In genomic region chr11:79590664-79591590, GRCm38 (mm10) we compare ENCODE assay signal across 8 mouse cellular contexts. TPM values are rescaled to one million over a fixed set of nuclear protein-coding genes. Genes with fewer than 3 reads are reported as not detected.
DNase-seq lines count a peak whose midpoint lies in the region; ATAC-seq and TF ChIP-seq lines count a peak whose summit lies in the region.

Rab11fip4 (plus strand) TSS chr11:79591212.

- no peak for TF ChIP-seq EP300 in stomach, postnatal 0 days (optimal IDR thresholded peaks at IDR 0.05)

- peaks cover 40% of the 10 kb centered on the region for H3K4me1 ChIP-seq in forebrain, embryonic 12.5 days
- H3K4me1 ChIP-seq in midbrain, embryonic 11.5 days (ENCODE audit: control insufficient read depth, insufficient read depth, low read length), result peaks cover 23% of the 10 kb centered on the region
- no peaks in the 10 kb centered on the region for H3K4me1 ChIP-seq in stomach, postnatal 0 days (replicated peaks; ENCODE audit: control insufficient read depth, insufficient read depth)

- peak; percentile 83 for ATAC-seq in forebrain, embryonic 12.5 days (ENCODE audit: low FRiP score)
- peak; percentile 73 for ATAC-seq in midbrain, embryonic 11.5 days (ENCODE audit: low FRiP score)
- ATAC-seq in stomach, postnatal 0 days (ENCODE audit: low FRiP score, low TSS enrichment), result peak; percentile 36; the same call in 1 of the 2 replicates

- no peak for TF ChIP-seq CTCF in brain, embryonic 14.5 days (IDR thresholded peaks at IDR 0.05; ENCODE audit: borderline replicate concordance, extremely low read depth, insufficient read depth, insufficient read length)
- TF ChIP-seq CTCF in stomach, postnatal 0 days (IDR thresholded peaks at IDR 0.05; ENCODE audit: low read depth), result no peak

- no peaks in the 10 kb centered on the region for H3K36me3 ChIP-seq in forebrain, embryonic 12.5 days (replicated peaks)
- H3K36me3 ChIP-seq in midbrain, embryonic 11.5 days (ENCODE audit: control insufficient read depth, insufficient read depth, low read length), result no peaks in the 10 kb centered on the region
- H3K36me3 ChIP-seq in stomach, postnatal 0 days (ENCODE audit: control insufficient read depth, insufficient read depth, low read length), result no peaks in the 10 kb centered on the region

- TF ChIP-seq POLR2A in brain, embryonic 14.5 days (IDR thresholded peaks at IDR 0.05; ENCODE audit: borderline replicate concordance, extremely low read depth, insufficient read depth, insufficient read length, poor library complexity, severe bottlenecking), result peak; percentile 77

- no peaks in the 10 kb centered on the region for H3K9me3 ChIP-seq in forebrain, embryonic 12.5 days
- H3K9me3 ChIP-seq in midbrain, embryonic 11.5 days (ENCODE audit: control insufficient read depth, low read length), result no peaks in the 10 kb centered on the region
- no peaks in the 10 kb centered on the region for H3K9me3 ChIP-seq in stomach, postnatal 0 days (ENCODE audit: control insufficient read depth, low read length)

- H3K4me2 ChIP-seq in forebrain, embryonic 12.5 days, result peak within 1 kb of the TSS; percentile 84
- H3K4me2 ChIP-seq in midbrain, embryonic 11.5 days, result peak within 1 kb of the TSS; percentile 85
- H3K4me2 ChIP-seq in stomach, postnatal 0 days (replicated peaks; ENCODE audit: low read depth), result peak within 1 kb of the TSS; percentile 84

- H3K27ac ChIP-seq in forebrain, embryonic 12.5 days, result peak within 1 kb of the TSS; percentile 83
- H3K27ac ChIP-seq in midbrain, embryonic 11.5 days (ENCODE audit: low read depth, low read length), result peak within 1 kb of the TSS; percentile 42
- no peak within 1 kb of the TSS for H3K27ac ChIP-seq in stomach, postnatal 0 days (replicated peaks)

- DNase-seq in layer of hippocampus, adult 11-12 months (ENCODE audit: low spot score), result peak; percentile 60
- DNase-seq in layer of hippocampus, adult 9-10 months (ENCODE audit: low spot score), result no peak
- peak; percentile 89 for DNase-seq in brain, embryonic 14.5 days (ENCODE audit: low read depth)
- DNase-seq in kidney, postnatal 14 days, result peak; percentile 40
- peak; percentile 95 for DNase-seq in midbrain, embryonic 11.5 days (ENCODE audit: low spot score, missing footprints)
- DNase-seq in stomach, postnatal 0 days (ENCODE audit: low spot score), result peak; percentile 30
- DNase-seq in urinary bladder, postnatal 25 days (ENCODE audit: low spot score), result no peak

- peak within 1 kb of the TSS; percentile 85 for H3K9ac ChIP-seq in forebrain, embryonic 12.5 days
- H3K9ac ChIP-seq in midbrain, embryonic 11.5 days (ENCODE audit: low read length), result peak within 1 kb of the TSS; percentile 89
- H3K9ac ChIP-seq in stomach, postnatal 0 days (ENCODE audit: low read length), result peak within 1 kb of the TSS; percentile 53; the same call in 1 of the 2 replicates

- under 1% methylated on average over 82 of the region's 98 CpGs for WGBS in forebrain, embryonic 12.5 days
- under 1% methylated on average over 90 of the region's 98 CpGs for WGBS in midbrain, embryonic 11.5 days
- 2% methylated on average over 56 of the region's 98 CpGs for WGBS in stomach, postnatal 0 days

- peak within 1 kb of the TSS; percentile 78 for H3K4me3 ChIP-seq in forebrain, embryonic 12.5 days (replicated peaks)
- H3K4me3 ChIP-seq in midbrain, embryonic 11.5 days (ENCODE audit: low read depth, low read length), result peak within 1 kb of the TSS; percentile 76
- H3K4me3 ChIP-seq in stomach, postnatal 0 days (ENCODE audit: low read depth, low read length), result peak within 1 kb of the TSS; percentile 47

- peaks cover 37% of the 10 kb centered on the region for H3K27me3 ChIP-seq in forebrain, embryonic 12.5 days
- H3K27me3 ChIP-seq in midbrain, embryonic 11.5 days (ENCODE audit: control insufficient read depth, insufficient read depth, low read length), result peaks cover 6% of the 10 kb centered on the region; the same call in 1 of the 2 replicates
- peaks cover 9% of the 10 kb centered on the region; the same call in 1 of the 2 replicates for H3K27me3 ChIP-seq in stomach, postnatal 0 days (ENCODE audit: control insufficient read depth, insufficient read depth, low read length)

RNA-seq across cellular contexts. Expression of gene Rab11fip4, which starts in this region (rescaled TPM):
- polyA plus RNA-seq in brain, embryonic 14.5 days (2012; rRNA removed), result 39.5 and 55.0 TPM in 2 replicates
- polyA plus RNA-seq in forebrain, embryonic 12.5 days (2016; fragmentation: Nextera tagmentation; extraction: Ambion mirVana), result 25.6 and 26.8 TPM in 2 replicates
- 13.5 and 14.1 TPM in 2 replicates for polyA plus RNA-seq in midbrain, embryonic 11.5 days (2014; fragmentation: Nextera tagmentation; extraction: Ambion mirVana)
- 0.98 and 1.7 TPM in 2 replicates for polyA plus RNA-seq in stomach, postnatal 0 days (2015; fragmentation: Nextera tagmentation; extraction: Ambion mirVana)

Comparison
In these comparisons a context has a peak if more than half of its experiments do, and no peak if none do; other contexts are left out.
1. DNase-seq: peak in layer of hippocampus, adult 11-12 months (single experiment), brain, embryonic 14.5 days (single experiment), kidney, postnatal 14 days (single experiment), midbrain, embryonic 11.5 days (single experiment) and stomach, postnatal 0 days (single experiment); none in layer of hippocampus, adult 9-10 months (single experiment) and urinary bladder, postnatal 25 days (single experiment).
2. Peak in every context shown above with its lines, with median percentiles within 50 percentile points of each other: ATAC-seq, H3K4me2 ChIP-seq, H3K4me3 ChIP-seq and H3K9ac ChIP-seq.